Comparison of ENCODE assay signal across 1 mouse cellular context in genomic region chr8:70895571-70896259, GRCm38 (mm10).
A peak's percentile ranks its signal among the peaks of the same experiment; 100 is the strongest.
TF ChIP-seq lines count a peak whose summit lies in the region.

No protein-coding gene starts in this region.

TF ChIP-seq in CH12.LX, 34 proteins besides CTCF, POLR2A, EP300 and RAD21:
- peak; percentile 45; the same call in 1 of the 2 replicates for TF ChIP-seq SIN3A (IDR thresholded peaks at IDR 0.05; ENCODE audit: low read length)
